Mouse (Mus musculus) CD8-positive naive resting alpha-beta T cell, adult 2 months (primary cell): ENCODE data around the gene Slc25a26.

ENCODE experiments used
- DNase-seq, 2 experiments: peaks; one replicate each; pipeline ENCODE4 v3.0.0; 2022; ENCODE audit warnings: low read depth in 2 of 2, low spot score in 2 of 2

Slc25a26 gene

DNA sequence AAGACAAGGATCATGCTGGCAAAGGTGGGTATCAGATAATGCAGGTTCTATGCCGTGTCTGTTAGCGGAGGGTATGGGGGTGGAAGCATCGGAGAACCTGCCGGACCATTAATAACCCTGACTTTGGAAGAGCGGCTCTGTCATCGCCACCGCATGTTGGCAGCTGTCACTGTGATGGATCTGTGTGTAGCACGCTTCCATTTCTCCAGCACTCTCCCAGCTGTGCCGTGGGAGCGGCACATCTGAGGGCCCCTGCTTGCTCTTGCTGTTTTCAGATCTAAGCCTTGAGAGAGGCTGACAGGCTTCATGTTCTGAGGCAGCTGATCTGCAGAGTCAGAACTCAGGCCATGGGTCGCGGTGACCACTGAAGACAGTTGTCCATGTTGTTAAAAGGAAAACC, 98.3 kb downstream of the Slc25a26 start:
- no peak for DNase-seq

DNA sequence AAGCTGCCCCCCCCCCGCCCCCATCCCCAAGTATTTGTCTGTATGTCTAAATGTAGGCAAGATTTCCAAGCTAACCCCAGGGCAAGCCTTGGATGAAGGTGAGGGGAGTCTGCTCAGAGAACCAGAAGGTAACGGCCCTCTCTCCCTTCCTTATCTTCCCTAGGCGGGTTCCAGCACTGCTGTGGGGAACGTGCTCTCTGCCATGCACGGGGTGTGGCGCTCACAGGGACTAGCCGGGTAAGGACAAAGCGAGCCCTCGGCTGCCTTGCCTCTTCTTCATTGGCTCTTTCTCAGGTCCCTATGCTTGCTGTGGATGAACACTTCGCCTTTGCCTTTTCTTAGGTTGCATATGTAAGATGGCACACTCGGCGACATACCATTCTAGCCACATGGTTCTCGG, 98.9 kb downstream of the Slc25a26 start:
- no peak for DNase-seq

GRCm38 (mm10) chr6:94601101-94601500, 101.0 kb downstream of the Slc25a26 start:
- no peak for DNase-seq

- no peak for DNase-seq
Measured at GRCm38 (mm10) chr6:94601811-94602210, 101.7 kb downstream of the Slc25a26 start.

DNA sequence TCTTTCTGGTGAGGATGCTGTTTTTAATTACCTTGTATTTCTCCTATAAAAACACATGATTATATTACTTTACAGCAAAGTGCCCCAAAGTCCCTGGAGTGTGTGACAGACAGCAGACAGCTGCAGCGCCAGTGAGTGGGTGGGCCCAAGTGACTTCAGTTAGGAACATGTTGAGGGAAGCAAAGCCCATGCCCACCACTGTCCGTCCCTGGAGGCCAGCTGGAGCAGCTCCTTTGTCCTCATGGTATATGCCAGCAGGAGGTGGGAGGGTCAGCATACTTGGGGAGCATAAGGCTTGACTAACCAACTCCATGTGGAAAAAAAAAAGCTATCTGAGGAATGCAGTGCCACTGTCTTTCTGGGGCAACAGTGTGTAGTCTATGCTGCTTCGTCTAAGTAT, 103.9 kb downstream of the Slc25a26 start:
- no peak for DNase-seq

DNA sequence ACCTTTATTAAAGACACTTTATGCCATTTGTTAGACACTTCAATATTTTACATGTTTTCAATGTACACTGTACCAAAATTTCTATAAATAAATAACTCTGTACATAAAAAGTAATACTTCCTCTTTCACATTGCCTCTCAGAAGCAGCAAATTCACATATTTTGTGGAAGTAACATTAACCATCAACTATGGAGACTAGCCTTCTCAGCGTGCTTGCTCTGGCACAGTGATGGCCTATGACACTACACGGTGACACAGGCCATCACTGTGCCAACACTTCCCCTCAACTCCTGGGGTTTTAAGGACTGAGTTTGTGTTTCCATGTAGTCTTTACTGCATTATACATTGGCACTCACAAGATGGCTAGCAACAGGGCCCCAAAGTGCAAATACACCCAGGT, 104.4 kb downstream of the Slc25a26 start:
- no peak for DNase-seq

- no peak for DNase-seq
Measured at GRCm38 (mm10) chr6:94613235-94613895, 113.2 kb downstream of the Slc25a26 start.

- DNase-seq: no peak
Measured at GRCm38 (mm10) chr6:94614346-94614745, 114.2 kb downstream of the Slc25a26 start.

DNA sequence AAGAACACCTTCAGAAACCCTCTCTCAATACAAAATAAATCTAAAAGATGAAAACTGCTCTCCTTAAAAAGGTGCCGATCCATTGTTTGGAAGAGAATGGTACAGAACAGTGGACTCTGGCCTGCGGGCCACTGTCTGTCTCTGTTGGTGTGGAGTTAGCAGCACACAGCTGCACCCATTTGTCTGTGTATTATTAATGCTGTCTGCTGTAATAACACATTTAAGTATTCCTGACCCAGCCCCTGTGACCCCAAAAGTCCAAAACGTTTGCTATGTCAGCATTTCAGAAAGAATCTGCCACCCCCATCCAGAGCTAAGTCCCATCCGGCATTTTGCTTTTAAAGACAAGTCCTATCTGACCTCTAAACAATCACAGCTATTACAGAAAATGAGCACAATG, 115.8 kb downstream of the Slc25a26 start:
- DNase-seq: no peak

- no peak for DNase-seq
Measured at GRCm38 (mm10) chr6:94618671-94619070, 118.5 kb downstream of the Slc25a26 start.

- DNase-seq: no peak
Measured at GRCm38 (mm10) chr6:94620287-94620686, 120.2 kb downstream of the Slc25a26 start.

DNA sequence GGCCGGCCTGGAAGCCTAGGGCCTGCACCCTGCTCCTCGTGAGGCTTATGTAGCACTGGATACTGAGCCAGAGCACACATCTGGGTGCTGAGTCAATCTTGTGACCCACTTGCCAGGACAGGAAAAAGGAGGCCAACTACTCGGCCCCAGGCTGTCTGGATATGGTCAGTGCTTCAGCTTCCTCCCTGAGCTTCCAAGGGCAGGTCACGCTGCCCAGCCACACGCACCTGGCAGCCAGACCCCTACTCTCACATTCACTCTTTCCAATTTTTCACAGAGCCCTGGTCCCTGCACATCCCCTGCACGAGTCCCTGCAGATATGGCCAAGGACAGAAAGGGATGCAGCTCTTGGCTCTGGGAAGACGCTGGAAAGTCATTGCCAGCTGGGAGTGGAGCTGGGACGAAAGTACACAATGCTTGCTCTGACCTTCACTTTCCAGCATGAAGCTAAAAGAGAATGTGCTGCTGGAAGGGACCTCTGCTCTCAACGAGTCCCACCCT, 120.7 kb downstream of the Slc25a26 start:
- no peak for DNase-seq

- DNase-seq: peak; percentile 52 to 57
Measured at GRCm38 (mm10) chr6:94622983-94623382, 122.9 kb downstream of the Slc25a26 start.

- DNase-seq: no peak
Measured at GRCm38 (mm10) chr6:94624543-94624942, 124.4 kb downstream of the Slc25a26 start.

DNA sequence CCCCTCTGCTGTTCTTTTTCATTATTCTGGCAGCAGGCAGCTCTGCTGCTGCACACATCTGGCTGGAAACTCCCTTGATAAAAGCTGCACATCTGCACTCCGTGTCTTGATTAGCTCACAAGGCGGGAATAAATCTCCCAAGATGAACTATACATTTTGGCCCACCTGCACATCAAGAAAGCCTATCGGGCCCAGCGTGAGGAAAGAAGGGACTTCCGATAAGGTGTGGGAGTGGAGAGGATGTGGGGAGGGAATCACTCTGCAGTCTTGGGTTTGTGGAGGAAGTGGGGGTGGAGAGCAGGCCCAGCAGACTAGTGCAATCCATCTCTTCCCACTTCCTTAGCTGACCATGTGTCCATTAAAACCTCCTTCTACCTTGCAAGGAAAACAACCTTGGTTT, 125.8 kb downstream of the Slc25a26 start:
- no peak for DNase-seq

- DNase-seq: no peak
Measured at GRCm38 (mm10) chr6:94626807-94627206, 126.7 kb downstream of the Slc25a26 start.

DNA sequence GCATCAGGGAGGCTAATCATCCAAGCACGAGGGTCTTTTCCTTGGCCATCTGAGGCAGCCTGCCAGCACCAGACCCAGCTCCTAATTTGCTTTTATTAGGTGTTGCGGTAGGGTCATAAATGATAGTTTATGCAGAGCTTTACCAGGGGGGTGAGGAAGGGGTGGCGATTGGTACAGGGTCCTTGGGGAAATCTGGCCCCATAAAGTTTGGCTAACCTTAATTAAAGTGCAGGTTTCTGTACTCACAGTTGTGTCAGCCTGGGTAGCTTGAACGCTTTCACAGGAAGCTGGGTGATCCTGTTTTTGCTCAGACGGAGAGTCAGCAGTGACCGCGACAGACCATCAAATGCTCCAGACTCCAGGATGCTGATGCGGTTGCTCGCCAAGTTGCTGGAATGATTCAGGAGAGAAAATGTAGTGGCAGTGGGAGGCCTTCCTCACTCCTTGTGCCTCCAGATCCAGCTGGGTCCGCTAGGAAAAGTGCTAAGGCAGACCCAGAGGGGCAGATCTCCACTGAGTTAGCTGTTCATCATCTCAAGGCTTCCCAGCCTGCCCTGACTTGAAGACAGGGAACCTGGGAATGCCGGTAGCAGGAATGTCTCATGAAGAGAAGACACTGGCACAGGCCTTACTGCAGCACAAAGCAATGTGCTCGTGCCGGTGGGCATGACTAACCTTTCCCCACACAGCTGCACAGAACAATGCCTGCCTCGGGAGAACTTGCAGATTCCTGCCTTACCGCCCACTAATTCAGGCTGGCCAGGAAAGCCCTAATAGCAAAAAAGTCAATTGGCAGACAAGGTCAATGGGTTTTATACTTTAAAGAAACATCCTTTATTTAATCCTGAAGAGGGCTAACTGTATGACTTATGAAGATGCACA, 127.8 kb downstream of the Slc25a26 start:
- no peak for DNase-seq

DNA sequence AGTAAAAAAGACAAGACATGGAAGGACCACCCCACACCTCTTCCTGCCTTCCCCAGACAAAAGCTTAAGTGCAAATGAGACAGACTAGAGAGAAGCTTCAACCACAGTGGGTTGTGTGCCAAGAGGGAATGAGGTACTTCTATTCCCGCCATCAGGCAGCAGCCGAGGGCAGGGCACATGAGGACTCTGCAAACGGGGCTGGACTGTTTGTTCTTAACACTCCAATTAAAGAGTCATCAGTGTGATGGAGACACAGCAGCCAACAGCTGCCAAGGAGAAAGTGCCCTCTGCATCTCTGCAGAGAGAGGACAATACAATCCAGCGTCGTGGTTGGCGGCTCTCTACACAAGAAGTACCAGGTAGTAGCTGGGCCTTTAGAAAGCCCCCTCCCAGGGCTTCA, 128.7 kb downstream of the Slc25a26 start:
- no peak for DNase-seq

GRCm38 (mm10) chr6:94631051-94631778, 131.1 kb downstream of the Slc25a26 start:
- DNase-seq: no peak

DNA sequence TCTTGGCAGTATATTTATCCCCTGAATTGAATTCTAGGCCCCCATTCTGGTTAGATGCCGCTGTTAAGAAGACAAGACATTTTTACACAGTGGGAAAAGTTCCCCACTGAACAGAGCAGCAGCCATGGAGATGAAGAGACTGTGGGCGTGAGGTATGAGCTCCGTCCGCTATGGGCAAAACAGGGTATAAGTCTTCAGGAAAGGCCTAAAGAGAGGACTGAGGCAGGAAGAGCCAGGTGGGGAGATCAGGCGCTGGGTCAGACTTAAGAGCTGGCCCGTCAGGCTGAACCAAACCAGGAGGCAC, 131.6 kb downstream of the Slc25a26 start:
- DNase-seq: no peak

- no peak for DNase-seq
Measured at GRCm38 (mm10) chr6:94634274-94634673, 134.1 kb downstream of the Slc25a26 start.

GRCm38 (mm10) chr6:94634710-94635109, 134.6 kb downstream of the Slc25a26 start:
- peak in 1 of 2 experiments; percentile 14 for DNase-seq
